Mouse (Mus musculus) heart, adult 9 months (tissue): ENCODE measurements at regions not wholly inside any gene's neighbourhood (a gene's known extent, or its start where the extent isn't known, plus 50 kb on each side); places are given as distances from the start of the nearest gene placed in this dataset.

Experiments
- DNase-seq, 2 experiments: peaks; one replicate each; pipeline ENCODE4 v3.0.0; 2022; ENCODE audit warnings: low spot score in 2 of 2

DNA sequence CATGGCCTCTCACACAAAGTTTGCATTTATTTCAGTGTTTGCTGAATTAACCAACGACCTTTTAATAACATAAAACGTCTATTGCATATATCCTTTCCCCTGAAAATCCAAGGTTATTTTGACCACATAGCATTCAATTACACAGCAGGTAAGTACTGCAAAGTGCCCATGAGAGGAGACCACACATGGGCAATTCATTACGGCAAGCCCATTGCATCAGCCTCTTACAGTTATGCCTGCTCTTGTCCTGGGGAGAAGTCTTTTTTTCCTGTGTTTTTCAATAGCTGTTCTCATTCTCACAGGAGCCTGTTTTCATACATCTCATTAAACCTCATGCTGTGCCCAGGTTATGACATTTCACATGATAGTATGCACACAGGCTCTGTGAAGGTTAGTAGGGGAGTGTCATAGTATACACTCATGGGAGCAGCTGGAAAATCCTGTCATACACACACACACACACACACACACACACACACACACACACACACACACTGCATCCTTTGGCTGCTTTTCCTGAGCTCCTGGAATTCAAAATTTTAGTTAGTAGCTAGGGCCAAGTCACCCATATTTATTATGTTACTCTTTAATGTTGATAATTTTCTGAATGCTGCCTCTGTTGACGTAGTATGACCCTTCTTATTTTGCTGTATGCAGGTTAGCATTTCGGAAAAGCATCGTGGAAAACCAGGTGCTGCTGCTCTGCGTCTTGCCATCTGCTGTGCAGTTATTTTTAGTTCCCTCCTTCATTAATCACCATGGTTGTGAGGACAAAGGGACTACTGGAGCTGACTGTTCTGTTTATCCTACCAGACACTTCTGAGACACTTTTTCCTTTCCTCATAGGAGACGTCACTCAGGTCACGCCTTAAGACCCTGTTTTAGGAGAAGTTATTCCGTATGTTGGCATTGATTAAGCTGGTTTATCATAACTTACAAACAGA is 483.6 kb downstream of the Bckdhb start:
- DNase-seq, result no peak
